Mouse (Mus musculus) forebrain, embryonic 12.5 days (tissue): ENCODE measurements around the gene Ano9. TPM values are rescaled to one million over a fixed set of nuclear protein-coding genes. Genes with fewer than 3 reads are reported as not detected.
A peak's percentile ranks its signal among the peaks of the same experiment; 100 is the strongest.

Experiments
- ATAC-seq: fragments of 200-750 bp; cut with Nextera tagmentation; 2 replicates; pipeline ENCODE4 v1.8.0; 2017; ENCODE audit warnings: moderate TSS enrichment; ENCODE audit not compliant: low FRiP score
- H3K27ac ChIP-seq: fragments of 300-500 bp; sonication (generic); 2 replicates; pipeline ENCODE4 v1.5.1; 2016; ENCODE audit warnings: mild to moderate bottlenecking
- H3K27me3 ChIP-seq: fragments of 300-500 bp; sonication (generic); 2 replicates; pipeline ENCODE4 v1.6.1; 2016; ENCODE audit warnings: mild to moderate bottlenecking
- H3K36me3 ChIP-seq: fragments of 300-500 bp; sonication (generic); replicated peaks from 2 replicates; pipeline ENCODE4 v1.6.1; 2016; ENCODE audit warnings: mild to moderate bottlenecking
- H3K4me1 ChIP-seq: fragments of 300-500 bp; sonication (generic); 2 replicates; pipeline ENCODE4 v1.6.1; 2016
- H3K4me2 ChIP-seq: fragments of 300-500 bp; sonication (generic); 2 replicates; pipeline ENCODE4 v1.6.1; 2016; ENCODE audit warnings: mild to moderate bottlenecking, moderate library complexity
- H3K4me3 ChIP-seq: fragments of 300-500 bp; sonication (generic); replicated peaks from 2 replicates; pipeline ENCODE4 v1.5.1; 2016; ENCODE audit warnings: mild to moderate bottlenecking
- H3K9ac ChIP-seq: fragments of 300-500 bp; sonication (generic); 2 replicates; pipeline ENCODE4 v1.6.1; 2016; ENCODE audit warnings: mild to moderate bottlenecking
- H3K9me3 ChIP-seq: fragments of 300-500 bp; sonication (generic); 2 replicates; pipeline ENCODE4 v1.6.1; 2016
- WGBS: fragments of 180-500 bp; shearing (Covaris S2); methylation state at CpG from one replicate; pipeline ENCODE4 v1.1.7; 2016; 5-methylcytosine and 5-hydroxymethylcytosine counted together
- polyA plus RNA-seq: library from polyadenylated mRNA; unstranded; fragments of >200 nt; fragmentation: Nextera tagmentation; extraction: Ambion mirVana; gene quantifications from 2 replicates; pipeline ENCODE4 v1.2.1, GENCODE M21; 2016

Gene Ano9
- 0.31 and 0.37 TPM in 2 replicates for polyA plus RNA-seq

DNA sequence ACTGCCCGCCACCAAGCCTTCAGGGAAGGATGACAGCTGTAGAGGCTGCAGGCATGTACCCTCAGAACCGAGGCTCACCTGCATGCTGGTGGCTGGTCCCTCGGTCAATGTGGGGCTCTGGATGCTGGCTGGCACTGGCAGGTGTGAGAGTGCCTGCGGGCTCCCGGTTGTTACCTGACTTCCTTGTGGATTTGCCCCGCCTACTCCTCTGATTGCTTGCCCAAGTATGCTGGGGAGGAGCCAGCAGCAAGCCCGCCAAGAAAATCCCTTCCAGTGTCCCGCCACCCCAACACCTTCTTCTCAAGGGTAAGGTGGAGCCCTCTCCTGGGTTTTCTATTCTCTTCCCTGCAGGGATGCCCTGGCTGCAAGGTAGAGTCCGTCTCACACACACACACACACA lies at the start of gene Ano9:
Gene Ano9 (minus strand): TSS at position 171 of the 400 bp plus-strand sequence.
- H3K4me3 ChIP-seq: no peak within 1 kb of the TSS
- WGBS: 15% methylated on average over 9 of the region's 9 CpGs
- no peak within 1 kb of the TSS for H3K9ac ChIP-seq
- no peak for ATAC-seq
- H3K9me3 ChIP-seq: no peaks in the 10 kb centered on the region
- no peaks in the 10 kb centered on the region for H3K4me1 ChIP-seq
- peaks cover 18% of the 10 kb centered on the region for H3K27me3 ChIP-seq
- H3K27ac ChIP-seq: no peak within 1 kb of the TSS
- no peaks in the 10 kb centered on the region for H3K36me3 ChIP-seq
- no peak within 1 kb of the TSS; the same call in none of the 2 replicates for H3K4me2 ChIP-seq

DNA sequence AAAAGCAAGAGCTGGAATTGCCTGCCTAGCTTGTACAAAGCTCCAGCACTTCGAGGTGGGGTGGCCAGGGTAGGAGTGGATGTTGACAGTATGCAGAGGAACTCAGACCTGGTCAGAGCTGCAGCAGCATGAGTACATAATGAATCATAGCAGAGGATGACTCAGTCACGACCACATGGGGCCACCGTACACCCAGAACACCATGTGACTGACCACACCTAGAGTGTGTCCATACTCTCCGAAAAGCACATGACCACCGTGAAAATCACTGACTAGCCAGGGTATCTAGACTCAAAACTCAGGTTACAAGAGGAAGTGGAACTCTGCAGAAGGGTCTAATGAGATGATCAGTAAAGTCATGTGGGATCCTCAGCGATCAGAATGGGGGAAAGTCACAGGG lies 47.2 kb upstream of the Ano9 start:
- ATAC-seq: no peak
- no peak overlapping the region for H3K9ac ChIP-seq
- no peak overlapping the region for H3K27ac ChIP-seq
- peaks cover 45% of the 10 kb centered on the region for H3K36me3 ChIP-seq
- H3K9me3 ChIP-seq: no peaks in the 10 kb centered on the region
- 0 out of 2 replicates have a peak, but pooled peaks cover 6% of the 10 kb centered on the region for H3K27me3 ChIP-seq
- peaks cover 15% of the 10 kb centered on the region for H3K4me1 ChIP-seq
- H3K4me2 ChIP-seq: no peak overlapping the region
- no peak overlapping the region for H3K4me3 ChIP-seq
- WGBS: 94% methylated on average over 6 of the region's 6 CpGs

DNA sequence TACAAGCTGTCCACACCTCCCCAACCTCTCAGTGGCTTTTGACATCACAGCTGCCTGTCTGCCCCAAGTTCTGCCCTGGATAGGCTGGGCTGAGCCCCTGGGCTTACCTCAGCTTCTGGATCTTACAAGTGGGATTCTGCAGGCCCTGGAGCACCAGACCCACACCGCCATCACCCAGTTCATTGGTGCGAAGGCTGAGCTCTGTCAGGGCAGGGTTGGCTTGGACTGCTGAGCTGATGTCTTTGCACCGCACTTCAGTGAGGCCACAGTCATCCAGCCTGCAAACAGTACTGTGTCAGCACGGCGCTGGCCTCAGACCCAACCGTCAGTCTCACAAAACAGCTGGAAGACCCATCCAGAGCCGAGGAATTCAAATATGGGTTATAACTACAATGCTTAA lies 46.8 kb upstream of the Ano9 start:
- peaks cover 15% of the 10 kb centered on the region for H3K4me1 ChIP-seq
- H3K36me3 ChIP-seq: peaks cover 45% of the 10 kb centered on the region
- no peak overlapping the region for H3K27ac ChIP-seq
- H3K9ac ChIP-seq: no peak overlapping the region
- no peak for ATAC-seq
- no peak overlapping the region for H3K4me3 ChIP-seq
- H3K4me2 ChIP-seq: no peak overlapping the region
- 0 out of 2 replicates have a peak, but pooled peaks cover 4% of the 10 kb centered on the region for H3K27me3 ChIP-seq
- WGBS: 96% methylated on average over 7 of the region's 7 CpGs
- H3K9me3 ChIP-seq: no peaks in the 10 kb centered on the region

DNA sequence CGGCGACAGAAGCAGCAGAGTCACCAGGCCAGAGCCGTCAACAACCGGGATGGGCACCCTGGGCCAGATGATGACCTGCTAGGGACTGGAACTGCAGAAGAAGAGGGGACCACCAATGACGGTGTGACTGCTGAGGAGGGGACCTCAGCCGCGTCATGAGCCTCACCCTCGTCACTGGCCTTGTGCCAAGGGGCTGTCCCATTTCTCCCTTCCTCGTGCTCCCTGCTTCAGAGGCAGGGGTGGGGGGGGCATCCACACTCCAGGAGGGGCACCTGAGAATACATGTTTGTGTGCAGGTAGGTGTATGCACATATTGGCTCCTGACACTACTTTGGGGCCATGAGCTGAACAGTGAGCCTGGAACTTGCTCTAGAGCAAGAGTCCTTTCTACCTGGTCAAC lies 37.8 kb upstream of the Ano9 start:
- ATAC-seq: no peak
- Histone ChIP-seq H3K4me2 (no peak overlapping the region), H3K27ac (no peak overlapping the region), H3K36me3 (peaks cover 68% of the 10 kb centered on the region), H3K9ac (no peak overlapping the region), H3K9me3 (no peaks in the 10 kb centered on the region), H3K27me3 (no peaks in the 10 kb centered on the region), H3K4me1 (no peaks in the 10 kb centered on the region), H3K4me3 (no peak overlapping the region)
- WGBS: 90% methylated on average over 9 of the region's 9 CpGs

DNA sequence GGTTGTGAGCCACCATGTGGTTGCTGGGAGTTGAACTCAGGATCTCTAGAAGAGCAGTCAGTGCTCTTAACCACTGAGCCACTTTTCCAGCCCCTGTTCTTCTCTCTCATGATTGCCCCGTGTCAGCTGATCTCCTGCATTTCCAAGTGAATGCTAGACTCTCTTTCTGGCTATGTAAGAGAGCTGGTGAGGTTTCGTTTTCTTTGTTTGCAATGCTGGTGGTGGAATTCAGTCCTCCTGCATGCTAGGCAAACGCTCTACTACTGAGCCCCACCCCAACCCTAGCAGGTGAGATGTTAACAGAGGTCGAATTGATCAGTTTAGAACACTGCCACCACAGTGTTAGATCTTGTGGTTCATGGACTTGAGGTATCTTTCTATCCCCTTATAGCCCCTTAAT lies 31.0 kb upstream of the Ano9 start:
- no peak for ATAC-seq
- H3K4me3 ChIP-seq: no peak overlapping the region
- no peak overlapping the region for H3K9ac ChIP-seq
- no peak overlapping the region for H3K27ac ChIP-seq
- H3K9me3 ChIP-seq: no peaks in the 10 kb centered on the region
- no peaks in the 10 kb centered on the region for H3K4me1 ChIP-seq
- WGBS: 75% methylated on average over 4 of the region's 4 CpGs
- H3K36me3 ChIP-seq: peaks cover 62% of the 10 kb centered on the region
- H3K27me3 ChIP-seq: no peaks in the 10 kb centered on the region
- no peak overlapping the region for H3K4me2 ChIP-seq

DNA sequence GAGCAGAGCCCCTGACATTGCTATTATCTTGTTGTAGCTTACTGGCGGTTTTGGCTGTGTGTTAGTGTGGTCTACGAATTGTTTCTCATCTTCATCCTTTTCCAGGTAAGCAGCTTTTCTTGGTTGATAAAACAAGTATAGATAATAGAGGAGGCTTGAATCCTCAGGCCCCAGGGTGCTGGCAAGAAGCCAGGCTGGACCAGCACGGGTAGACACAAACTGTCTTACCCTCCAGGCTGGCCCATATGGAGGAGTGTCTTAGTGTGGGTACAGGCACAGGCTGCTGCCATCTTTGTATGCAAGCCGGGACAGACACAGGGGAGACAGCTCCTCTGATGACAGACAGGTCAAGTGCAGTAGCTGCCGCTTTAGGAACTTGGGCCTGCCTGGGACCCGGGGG lies 29.4 kb upstream of the Ano9 start:
- Histone ChIP-seq H3K4me2 (no peak overlapping the region), H3K36me3 (peaks cover 49% of the 10 kb centered on the region), H3K9me3 (no peaks in the 10 kb centered on the region), H3K27me3 (no peaks in the 10 kb centered on the region), H3K27ac (no peak overlapping the region), H3K4me1 (no peaks in the 10 kb centered on the region), H3K4me3 (no peak overlapping the region), H3K9ac (no peak overlapping the region)
- ATAC-seq: no peak
- WGBS: 82% methylated on average over 6 of the region's 6 CpGs

DNA sequence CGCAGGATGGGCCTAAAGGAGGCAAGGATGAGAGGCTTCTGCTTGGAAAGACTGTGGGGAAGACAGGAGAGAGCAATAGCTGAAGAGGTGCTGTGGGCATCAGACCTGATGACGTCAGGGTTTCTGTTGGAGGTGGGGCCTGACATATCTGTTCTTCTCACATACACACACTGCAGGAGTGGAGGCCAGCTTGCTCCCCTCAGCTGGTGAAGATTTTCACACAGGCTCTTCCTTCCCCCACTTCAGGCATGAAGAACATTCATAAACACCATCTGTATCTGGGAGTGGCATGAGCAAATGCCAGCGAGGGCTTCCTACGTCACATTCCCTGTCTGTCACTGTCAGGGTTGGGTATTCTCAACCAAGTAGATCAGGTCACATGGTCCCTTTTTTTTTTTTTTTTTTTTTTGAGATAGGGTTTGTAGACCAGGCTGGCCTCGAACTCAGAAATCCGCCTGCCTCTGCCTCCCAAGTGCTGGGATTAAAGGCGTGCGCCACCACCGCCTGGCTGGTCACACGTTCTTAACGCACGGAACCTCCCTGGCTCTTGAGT lies 28.5 kb upstream of the Ano9 start:
- no peak overlapping the region for H3K4me2 ChIP-seq
- no peak for ATAC-seq
- no peaks in the 10 kb centered on the region for H3K27me3 ChIP-seq
- no peaks in the 10 kb centered on the region for H3K9me3 ChIP-seq
- H3K4me1 ChIP-seq: no peaks in the 10 kb centered on the region
- H3K4me3 ChIP-seq: no peak overlapping the region
- H3K9ac ChIP-seq: no peak overlapping the region
- no peak overlapping the region for H3K27ac ChIP-seq
- 95% methylated on average over 12 of the region's 12 CpGs for WGBS
- H3K36me3 ChIP-seq: peaks cover 41% of the 10 kb centered on the region

DNA sequence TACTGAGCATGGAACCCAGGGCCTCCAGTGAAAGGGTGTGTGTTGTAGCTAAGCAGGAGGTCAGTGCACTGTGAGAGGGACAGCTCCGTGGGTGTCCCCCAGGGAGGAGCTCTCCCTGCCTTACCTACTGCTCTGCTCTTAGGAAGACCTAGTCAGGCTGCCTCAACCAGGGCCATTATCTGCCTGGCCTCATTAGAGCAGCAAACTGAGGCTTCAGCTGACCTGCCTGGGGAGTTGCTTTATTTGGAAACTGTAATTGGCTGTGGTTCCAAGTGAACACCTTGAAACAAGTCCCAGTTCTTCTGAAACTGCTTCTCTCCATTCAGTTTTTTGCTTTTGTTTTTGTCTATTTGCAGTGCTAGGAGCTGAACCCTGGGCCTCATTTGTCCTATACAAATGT lies 27.8 kb upstream of the Ano9 start:
- no peaks in the 10 kb centered on the region for H3K9me3 ChIP-seq
- H3K27ac ChIP-seq: no peak overlapping the region
- H3K27me3 ChIP-seq: no peaks in the 10 kb centered on the region
- 71% methylated on average over 1 of the region's 1 CpGs for WGBS
- peaks cover 38% of the 10 kb centered on the region for H3K36me3 ChIP-seq
- no peak for ATAC-seq
- no peak overlapping the region for H3K4me3 ChIP-seq
- no peaks in the 10 kb centered on the region for H3K4me1 ChIP-seq
- H3K9ac ChIP-seq: no peak overlapping the region
- H3K4me2 ChIP-seq: no peak overlapping the region

DNA sequence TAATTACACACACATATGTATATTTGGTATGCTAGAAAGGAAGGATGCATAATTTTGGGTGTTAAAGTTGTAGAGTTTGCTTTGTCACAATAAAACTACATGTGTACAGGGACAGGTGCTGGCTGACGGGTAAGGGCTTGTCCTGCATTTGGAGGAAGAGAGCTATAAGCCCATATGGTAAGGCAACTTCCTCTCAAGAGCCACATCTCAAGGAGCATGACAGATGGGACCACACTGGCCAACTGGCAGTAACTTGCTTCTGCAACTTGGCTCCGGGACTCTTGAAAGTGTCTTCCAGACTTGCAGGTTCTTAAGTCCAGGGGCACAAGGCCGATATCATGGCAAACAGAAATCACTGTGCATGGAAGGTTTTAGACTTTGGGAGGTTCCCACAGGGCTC lies 27.0 kb upstream of the Ano9 start:
- WGBS: 92% methylated on average over 3 of the region's 3 CpGs
- Histone ChIP-seq H3K36me3 (peaks cover 38% of the 10 kb centered on the region), H3K9ac (no peak overlapping the region), H3K4me1 (no peaks in the 10 kb centered on the region), H3K9me3 (no peaks in the 10 kb centered on the region), H3K4me3 (no peak overlapping the region), H3K27me3 (no peaks in the 10 kb centered on the region), H3K27ac (no peak overlapping the region), H3K4me2 (no peak overlapping the region)
- ATAC-seq: no peak

DNA sequence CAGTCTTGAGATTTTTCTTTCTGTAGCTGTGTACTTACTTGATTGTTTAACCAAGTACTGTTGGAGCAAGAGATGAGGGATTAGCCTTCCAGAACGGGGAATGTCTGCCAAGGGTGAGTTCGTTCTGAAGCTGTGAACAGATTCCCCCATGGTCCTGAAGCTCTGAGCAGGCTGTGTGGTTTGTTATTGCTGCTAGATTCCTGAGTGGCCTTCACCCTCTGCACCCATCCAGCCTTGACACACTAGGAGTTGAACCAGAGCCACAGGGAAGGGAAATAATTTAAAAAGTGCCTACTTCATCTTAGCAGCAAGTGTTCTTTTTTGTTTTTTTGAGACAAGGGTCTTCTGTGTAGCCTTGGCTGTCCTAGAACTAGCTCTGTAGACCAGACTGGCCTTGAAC lies 26.3 kb upstream of the Ano9 start:
- no peaks in the 10 kb centered on the region for H3K9me3 ChIP-seq
- no peaks in the 10 kb centered on the region for H3K27me3 ChIP-seq
- WGBS: 89% methylated on average over 2 of the region's 2 CpGs
- H3K4me3 ChIP-seq: no peak overlapping the region
- no peak overlapping the region for H3K4me2 ChIP-seq
- no peak overlapping the region for H3K27ac ChIP-seq
- no peak for ATAC-seq
- H3K36me3 ChIP-seq: peaks cover 39% of the 10 kb centered on the region
- H3K4me1 ChIP-seq: no peaks in the 10 kb centered on the region
- no peak overlapping the region for H3K9ac ChIP-seq

DNA sequence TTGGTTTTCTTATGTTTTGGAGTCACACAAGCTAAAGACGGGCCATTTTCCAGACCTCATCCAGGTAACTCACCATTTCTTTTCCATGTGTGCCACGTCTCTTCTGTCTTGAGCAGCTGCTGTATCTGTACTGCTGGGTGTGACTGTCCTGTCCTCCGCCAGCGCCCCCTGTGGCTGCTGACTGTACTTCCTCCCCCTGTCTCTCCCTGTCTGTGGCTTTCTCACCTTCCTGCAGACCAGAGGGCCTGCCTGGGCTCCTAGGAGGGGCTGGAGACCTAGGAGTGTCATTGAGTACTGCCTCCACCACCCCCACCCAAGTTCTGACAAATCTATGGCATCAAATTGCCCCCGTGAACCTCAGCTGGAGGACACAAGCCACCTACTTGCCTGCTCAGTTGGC lies 25.5 kb upstream of the Ano9 start:
- H3K36me3 ChIP-seq: peaks cover 39% of the 10 kb centered on the region
- no peak overlapping the region for H3K4me3 ChIP-seq
- H3K9me3 ChIP-seq: no peaks in the 10 kb centered on the region
- 55% methylated on average over 5 of the region's 5 CpGs for WGBS
- ATAC-seq: no peak
- H3K9ac ChIP-seq: no peak overlapping the region
- H3K4me2 ChIP-seq: no peak overlapping the region
- no peak overlapping the region for H3K27ac ChIP-seq
- no peaks in the 10 kb centered on the region for H3K4me1 ChIP-seq
- H3K27me3 ChIP-seq: no peaks in the 10 kb centered on the region

DNA sequence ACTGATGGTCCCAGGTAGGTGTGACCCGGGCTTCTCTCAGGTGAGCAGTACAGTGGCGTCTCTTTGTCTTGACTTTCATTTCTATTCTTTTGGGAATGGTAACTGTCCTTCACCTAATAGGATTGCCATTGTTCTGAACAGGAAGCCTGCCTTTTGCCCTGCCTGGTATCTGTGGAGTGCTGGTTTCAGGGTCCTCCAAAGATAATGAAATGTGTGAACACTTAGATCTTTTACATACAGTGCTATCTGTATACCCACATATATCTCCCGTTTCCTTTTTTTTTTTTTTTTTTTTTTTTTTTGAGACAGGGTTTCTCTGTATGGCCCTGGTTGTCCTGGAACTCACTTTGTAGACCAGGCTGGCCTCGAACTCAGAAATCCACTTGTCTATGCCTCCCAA lies 23.7 kb upstream of the Ano9 start:
- Histone ChIP-seq H3K4me1 (no peaks in the 10 kb centered on the region), H3K4me2 (no peak overlapping the region), H3K27ac (no peak overlapping the region), H3K27me3 (no peaks in the 10 kb centered on the region), H3K9me3 (no peaks in the 10 kb centered on the region), H3K36me3 (peaks cover 39% of the 10 kb centered on the region), H3K4me3 (no peak overlapping the region), H3K9ac (no peak overlapping the region)
- ATAC-seq: no peak
- 92% methylated on average over 4 of the region's 4 CpGs for WGBS

DNA sequence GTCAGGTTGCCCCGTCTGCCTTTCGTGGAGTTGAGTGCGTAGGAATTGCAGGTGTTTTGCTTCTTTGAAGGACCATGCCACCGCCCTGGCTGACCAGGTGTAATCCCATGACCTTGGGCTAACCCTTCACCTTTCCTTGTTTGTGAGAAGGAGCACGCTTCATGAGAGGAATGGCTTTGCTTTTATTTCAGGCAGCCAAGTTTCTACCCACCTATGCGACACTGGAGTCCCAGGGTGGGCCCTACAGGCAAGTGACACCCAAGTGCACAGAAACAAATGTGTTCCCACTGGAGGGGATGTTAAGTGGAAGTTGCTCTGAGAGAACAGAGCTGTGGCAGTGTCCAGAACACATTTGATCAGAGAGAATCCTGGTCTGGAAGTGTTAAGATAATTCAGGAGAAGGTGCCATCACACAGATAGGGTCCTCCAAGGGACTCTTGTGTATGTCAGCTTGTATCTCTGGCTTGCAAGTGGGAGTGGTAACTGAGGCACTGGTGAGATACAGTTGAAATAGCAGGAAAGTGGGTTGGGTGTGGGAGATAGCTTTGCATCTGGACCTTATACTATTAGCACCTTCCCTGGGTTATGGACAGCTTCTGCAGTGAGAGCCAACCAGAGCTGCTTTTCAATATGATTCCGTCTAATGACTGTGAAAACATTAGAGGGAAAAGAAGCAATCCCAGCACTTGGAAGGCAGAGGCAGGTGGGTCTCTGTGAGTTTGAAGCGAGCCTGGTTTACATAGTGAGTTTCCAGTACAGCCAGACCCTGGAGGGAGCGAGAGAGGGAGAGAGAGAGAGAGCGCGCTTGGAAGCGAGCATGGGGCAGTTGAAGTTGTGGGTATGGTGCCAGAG lies 14.5 kb upstream of the Ano9 start:
- H3K36me3 ChIP-seq: peaks cover 21% of the 10 kb centered on the region
- no peaks in the 10 kb centered on the region for H3K9me3 ChIP-seq
- H3K4me2 ChIP-seq: peak overlapping the region; percentile 82
- H3K4me3 ChIP-seq: peak overlapping the region; percentile 82
- WGBS: 59% methylated on average over 12 of the region's 12 CpGs
- no peak for ATAC-seq
- H3K27me3 ChIP-seq: no peaks in the 10 kb centered on the region
- H3K27ac ChIP-seq: 0 out of 2 replicates have a peak overlapping the region, but pooled peaks have one; percentile 74
- H3K9ac ChIP-seq: peak overlapping the region; percentile 88
- H3K4me1 ChIP-seq: peaks cover 15% of the 10 kb centered on the region
